Mouse (Mus musculus): ENCODE results near the gene Arfip1. TPM values are rescaled to one million over a fixed set of nuclear protein-coding genes. Genes with fewer than 3 reads are reported as not detected.
A peak's percentile ranks its signal among the peaks of the same experiment; 100 is the strongest.

Gene Arfip1
- polyA plus RNA-seq, 1 experiment from 2014 or later: 48.1 TPM

DNA sequence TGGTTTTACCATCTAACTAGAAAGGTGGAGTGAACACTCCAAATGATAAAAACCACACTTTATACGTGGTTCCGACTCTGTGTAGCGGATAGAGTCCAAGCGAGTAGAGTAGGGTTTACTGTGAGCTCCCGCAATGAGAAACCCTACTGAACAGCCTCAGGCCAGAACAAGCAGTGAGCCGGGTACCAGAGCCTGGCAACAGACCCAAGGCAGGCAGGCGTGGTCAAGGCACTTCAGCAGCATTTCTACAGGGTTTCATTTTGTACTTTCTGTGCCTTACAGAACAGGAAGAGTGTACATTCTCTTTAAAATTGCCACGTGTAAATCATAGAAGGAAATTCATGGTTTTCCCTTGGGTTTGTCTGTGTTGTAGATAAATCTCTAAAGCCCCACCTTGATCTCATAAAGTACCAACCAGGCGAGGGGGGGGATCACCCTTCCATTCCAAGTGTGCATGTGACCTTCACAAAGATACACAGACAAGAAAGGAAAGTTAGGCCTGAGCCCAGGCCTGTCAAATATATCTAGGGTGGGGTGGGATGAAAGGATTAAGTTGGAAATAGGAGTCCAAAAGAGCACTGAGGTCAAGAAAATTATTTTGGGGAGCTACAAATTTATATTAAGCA lies 19.6 kb upstream of the Arfip1 start:
- Histone ChIP-seq H3K27ac (no peak overlapping the region), H3K4me2 (no peak overlapping the region)
- no peak for ATAC-seq (replicated peaks; ENCODE audit: low FRiP score)

DNA sequence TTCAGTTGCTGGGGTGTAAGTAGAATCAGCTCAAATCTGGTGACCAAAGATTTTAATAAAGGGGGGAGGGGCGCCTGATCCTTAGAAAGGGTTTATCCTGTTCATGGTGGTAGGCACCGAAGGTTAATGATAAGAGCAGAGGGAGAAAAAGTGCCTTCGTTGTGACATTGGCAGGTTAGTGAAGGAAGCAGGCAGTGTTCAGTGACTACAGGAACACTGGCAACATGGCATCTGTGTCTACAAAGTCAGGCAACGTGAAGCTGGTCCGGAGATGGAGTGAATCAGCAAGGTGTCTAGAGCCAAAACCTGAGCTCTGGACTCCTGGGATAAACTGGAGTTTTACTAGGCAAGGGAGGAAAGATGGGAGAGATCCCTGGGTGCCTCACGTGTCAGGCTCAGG lies 16.3 kb upstream of the Arfip1 start:
- Histone ChIP-seq H3K4me1 (peaks cover 4% of the 10 kb centered on the region; the same call in 1 of the 2 replicates), H3K36me3 (no peaks in the 10 kb centered on the region), H3K27me3 (peaks cover 4% of the 10 kb centered on the region; the same call in 1 of the 2 replicates), H3K9ac (no peak overlapping the region), H3K9me3 (replicated peaks) (no peaks in the 10 kb centered on the region), H3K27ac (no peak overlapping the region), H3K4me3 (replicated peaks) (no peak overlapping the region), H3K4me2 (no peak overlapping the region)
- no peak for ATAC-seq (replicated peaks; ENCODE audit: low FRiP score)
- 87% methylated on average over 6 of the region's 6 CpGs for WGBS

More for the DNA sequence above, 19.6 kb upstream of the Arfip1 start:
- WGBS: 76% methylated on average over 9 of the region's 9 CpGs
- H3K9ac ChIP-seq: no peak overlapping the region
- no peaks in the 10 kb centered on the region for H3K36me3 ChIP-seq
- H3K4me1 ChIP-seq: no peaks in the 10 kb centered on the region
- H3K27me3 ChIP-seq: no peaks in the 10 kb centered on the region
- no peak overlapping the region for H3K4me3 ChIP-seq (replicated peaks)
- 0 out of 2 replicates have a peak, but pooled peaks cover 9% of the 10 kb centered on the region for H3K9me3 ChIP-seq (replicated peaks)

DNA sequence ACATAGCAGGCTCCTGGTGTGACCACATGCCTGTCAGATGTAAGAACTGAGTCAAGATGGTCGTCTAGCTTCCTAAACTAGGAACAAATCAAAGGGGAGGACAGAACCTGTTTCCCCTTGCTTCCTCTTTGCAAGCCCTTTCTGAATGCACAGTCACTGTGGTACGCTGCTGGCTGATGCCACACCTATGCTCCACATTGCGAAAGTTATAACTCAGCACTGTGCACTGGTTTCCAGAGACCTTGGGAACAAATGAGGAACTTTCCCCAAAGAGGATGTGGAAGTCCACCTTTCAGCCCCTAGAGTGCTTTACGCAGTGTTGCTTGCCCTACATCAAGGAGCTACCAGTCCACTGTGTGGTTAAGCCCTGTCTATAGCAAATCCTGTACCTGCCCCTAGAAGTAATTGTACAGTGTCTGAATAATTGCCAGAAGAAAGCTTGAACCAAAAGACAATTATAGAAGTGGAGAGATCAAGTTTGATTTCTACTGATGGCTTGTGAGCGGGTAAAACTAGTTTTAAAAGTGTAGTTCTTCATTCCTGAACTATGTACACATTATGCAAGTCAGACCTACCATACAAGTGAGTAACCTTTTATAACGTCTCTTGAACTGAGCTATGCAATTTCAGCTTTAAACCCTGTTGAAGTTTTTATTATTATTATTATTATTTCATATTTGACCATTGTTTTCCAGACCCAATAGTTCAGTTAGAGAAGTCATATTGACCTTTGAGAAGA lies 15.7 kb upstream of the Arfip1 start:
- Histone ChIP-seq H3K4me1 (peaks cover 4% of the 10 kb centered on the region; the same call in 1 of the 2 replicates), H3K27ac (no peak overlapping the region), H3K4me2 (no peak overlapping the region), H3K36me3 (no peaks in the 10 kb centered on the region), H3K27me3 (peaks cover 4% of the 10 kb centered on the region; the same call in 1 of the 2 replicates), H3K9me3 (replicated peaks) (no peaks in the 10 kb centered on the region), H3K4me3 (replicated peaks) (no peak overlapping the region), H3K9ac (no peak overlapping the region)
- no peak for ATAC-seq (replicated peaks; ENCODE audit: low FRiP score)
- 82% methylated on average over 6 of the region's 6 CpGs for WGBS

DNA sequence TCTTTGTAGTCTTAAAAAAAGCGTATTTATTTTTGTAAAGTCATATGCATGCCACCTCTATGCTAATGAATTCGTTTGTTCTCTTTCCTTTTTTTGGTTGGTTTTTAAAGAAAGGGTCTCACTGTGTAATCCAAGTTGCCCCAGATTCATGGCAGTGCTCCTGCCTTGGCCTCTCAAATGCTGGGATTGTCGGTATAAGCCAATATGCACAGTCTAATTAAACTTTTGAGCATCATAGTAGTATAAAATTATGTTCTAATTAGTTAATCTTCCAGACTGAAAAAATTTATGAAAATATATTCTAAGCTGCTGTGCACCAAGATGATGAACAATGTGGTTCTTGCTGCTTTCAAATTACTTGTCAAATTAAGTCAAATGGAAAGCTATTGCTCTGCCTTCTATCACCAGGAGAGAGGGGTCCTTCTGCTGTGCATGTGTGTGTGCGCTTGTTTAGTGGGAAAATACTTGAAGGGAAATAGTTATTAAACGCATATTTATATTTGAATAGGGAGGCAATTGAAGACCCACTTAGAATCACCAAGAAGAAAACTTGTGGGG lies 13.3 kb upstream of the Arfip1 start:
- H3K36me3 ChIP-seq: no peaks in the 10 kb centered on the region
- no peak for ATAC-seq (replicated peaks; ENCODE audit: low FRiP score)
- H3K27me3 ChIP-seq: peaks cover 4% of the 10 kb centered on the region; the same call in 1 of the 2 replicates
- peak overlapping the region; percentile 64 for H3K4me2 ChIP-seq
- H3K4me3 ChIP-seq (replicated peaks): peak overlapping the region; percentile 43
- H3K9me3 ChIP-seq (replicated peaks): no peaks in the 10 kb centered on the region
- peaks cover 4% of the 10 kb centered on the region; the same call in 1 of the 2 replicates for H3K4me1 ChIP-seq
- H3K27ac ChIP-seq: no peak overlapping the region
- H3K9ac ChIP-seq: no peak overlapping the region
- 44% methylated on average over 5 of the region's 5 CpGs for WGBS

DNA sequence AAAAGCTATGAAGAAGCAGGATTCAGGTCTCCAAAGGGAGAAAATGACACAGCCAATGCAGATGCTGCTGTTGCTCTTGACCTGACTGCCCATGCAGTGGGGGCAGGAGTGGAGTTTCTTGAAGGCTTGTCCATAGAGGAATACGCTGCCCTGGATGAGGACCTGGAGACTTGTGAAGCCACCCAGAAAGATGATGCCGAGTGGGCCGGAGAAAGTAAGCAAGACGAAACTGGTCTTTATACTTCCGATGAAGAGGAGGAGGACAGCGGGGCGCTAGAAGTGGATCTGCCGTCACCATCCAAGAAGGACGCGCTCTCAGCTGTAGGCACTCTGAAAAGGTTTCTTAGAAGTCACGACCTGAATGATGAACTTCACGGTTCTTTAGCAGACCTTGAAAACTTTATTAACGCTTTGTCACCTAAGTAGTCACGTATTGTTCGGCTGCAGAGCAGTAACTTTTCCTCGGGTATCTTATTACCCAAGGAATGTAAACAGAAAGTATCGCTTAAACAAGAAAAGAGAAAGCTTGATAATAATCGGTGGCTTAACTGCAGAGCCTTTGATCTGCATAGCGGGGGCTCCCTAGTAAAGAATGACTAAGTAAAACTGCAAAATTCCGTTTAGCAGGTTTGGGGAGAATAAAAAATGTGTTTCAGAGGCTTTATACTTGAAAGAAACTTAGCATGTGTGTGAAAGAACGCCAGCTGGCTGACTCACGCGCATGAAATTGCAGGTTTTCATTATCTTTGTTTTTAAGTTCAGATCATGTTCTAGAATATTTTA lies 12.7 kb upstream of the Arfip1 start:
- Histone ChIP-seq H3K36me3 (no peaks in the 10 kb centered on the region), H3K9ac (peak overlapping the region; percentile 32; the same call in 1 of the 2 replicates), H3K4me3 (replicated peaks) (peak overlapping the region; percentile 43), H3K4me2 (peak overlapping the region; percentile 64), H3K4me1 (peaks cover 4% of the 10 kb centered on the region; the same call in 1 of the 2 replicates), H3K27me3 (peaks cover 4% of the 10 kb centered on the region; the same call in 1 of the 2 replicates), H3K27ac (no peak overlapping the region), H3K9me3 (replicated peaks) (no peaks in the 10 kb centered on the region)
- WGBS: 5% methylated on average over 23 of the region's 23 CpGs
- ATAC-seq (replicated peaks; ENCODE audit: low FRiP score): no peak

DNA sequence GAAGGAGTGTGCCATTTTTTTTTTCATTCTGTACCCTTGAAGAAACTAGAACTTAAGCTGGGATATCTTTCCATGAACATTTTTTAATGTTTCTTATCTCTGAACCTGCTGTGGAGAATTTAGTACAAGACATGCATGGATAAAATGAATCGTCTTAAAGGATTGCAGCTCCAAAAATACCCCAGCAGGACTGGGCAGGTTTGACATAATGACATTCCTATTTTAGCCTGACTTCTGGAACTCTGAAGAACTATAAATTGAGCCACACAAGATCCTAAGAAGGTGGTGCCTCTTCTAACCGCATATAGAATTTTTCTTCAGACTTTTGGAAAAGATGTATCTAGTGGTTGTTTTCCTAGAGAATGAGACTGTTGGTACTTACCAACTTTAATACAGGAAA lies 10.8 kb upstream of the Arfip1 start, which contains the start of gene Tigd4:
Gene Tigd4 (plus strand): TSS at position 301 of the 400 bp plus-strand sequence.
- Histone ChIP-seq H3K4me3 (replicated peaks) (no peak within 1 kb of the TSS), H3K27me3 (peaks cover 4% of the 10 kb centered on the region; the same call in 1 of the 2 replicates), H3K4me1 (peaks cover 4% of the 10 kb centered on the region; the same call in 1 of the 2 replicates), H3K36me3 (no peaks in the 10 kb centered on the region), H3K9ac (no peak within 1 kb of the TSS), H3K4me2 (no peak within 1 kb of the TSS), H3K9me3 (replicated peaks) (no peaks in the 10 kb centered on the region), H3K27ac (no peak within 1 kb of the TSS)
- 88% methylated on average over 2 of the region's 2 CpGs for WGBS
- ATAC-seq (replicated peaks; ENCODE audit: low FRiP score): no peak

DNA sequence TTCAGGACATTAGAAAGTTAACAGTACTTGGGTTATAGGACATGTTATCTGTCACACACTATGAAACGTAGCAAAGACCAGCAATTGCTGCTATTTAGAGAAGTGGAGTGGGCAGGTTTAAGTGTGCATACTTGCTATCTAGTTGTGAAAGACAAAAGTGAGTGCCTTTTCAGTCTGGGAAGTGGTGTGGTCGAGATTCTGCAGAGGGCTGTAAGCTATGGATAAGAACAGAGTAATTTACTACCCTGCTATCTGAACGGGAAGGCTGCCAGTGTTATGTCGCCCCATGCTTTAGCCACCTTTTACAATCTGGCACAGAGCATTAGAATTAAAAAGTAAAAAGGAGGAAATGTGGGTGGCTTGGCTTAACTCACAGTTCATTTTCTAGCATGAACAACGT lies 4.3 kb upstream of the Arfip1 start:
- no peak overlapping the region for H3K4me2 ChIP-seq
- H3K36me3 ChIP-seq: no peaks in the 10 kb centered on the region
- H3K9ac ChIP-seq: no peak overlapping the region
- H3K9me3 ChIP-seq (replicated peaks): no peaks in the 10 kb centered on the region
- 0 out of 2 replicates have a peak, but pooled peaks cover 3% of the 10 kb centered on the region for H3K4me1 ChIP-seq
- H3K27ac ChIP-seq: no peak overlapping the region
- H3K27me3 ChIP-seq: no peaks in the 10 kb centered on the region
- no peak for ATAC-seq (replicated peaks; ENCODE audit: low FRiP score)
- no peak overlapping the region for H3K4me3 ChIP-seq (replicated peaks)
- WGBS: 45% methylated on average over 5 of the region's 5 CpGs

DNA sequence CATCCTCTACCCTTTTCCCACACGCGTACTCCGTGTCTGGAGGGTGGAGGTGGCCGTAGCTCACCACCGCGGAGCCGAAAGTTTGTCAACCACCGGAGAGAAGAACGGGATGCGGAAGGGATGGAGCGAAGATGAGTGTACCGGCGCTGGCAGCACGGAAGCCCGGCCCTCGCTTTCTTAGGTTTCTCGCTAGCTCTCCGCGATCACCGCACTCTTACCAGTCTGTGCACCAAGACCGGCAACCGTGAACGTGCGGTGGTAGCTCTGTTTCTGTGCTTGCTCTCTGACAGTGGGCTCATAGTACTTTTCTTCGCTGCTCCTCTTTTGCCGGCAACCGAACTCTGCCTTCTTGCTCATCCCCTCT lies 470 bp upstream of the Arfip1 start:
- H3K27me3 ChIP-seq: no peaks in the 10 kb centered on the region
- H3K9ac ChIP-seq: peak overlapping the region; percentile 76
- no peaks in the 10 kb centered on the region for H3K36me3 ChIP-seq
- H3K4me1 ChIP-seq: peaks cover 20% of the 10 kb centered on the region
- H3K9me3 ChIP-seq (replicated peaks): no peaks in the 10 kb centered on the region
- H3K27ac ChIP-seq: peak overlapping the region; percentile 97
- no peak for ATAC-seq (replicated peaks; ENCODE audit: low FRiP score)
- under 1% methylated on average over 23 of the region's 27 CpGs for WGBS
- H3K4me3 ChIP-seq (replicated peaks): peak overlapping the region; percentile 80
- peak overlapping the region; percentile 68 for H3K4me2 ChIP-seq

DNA sequence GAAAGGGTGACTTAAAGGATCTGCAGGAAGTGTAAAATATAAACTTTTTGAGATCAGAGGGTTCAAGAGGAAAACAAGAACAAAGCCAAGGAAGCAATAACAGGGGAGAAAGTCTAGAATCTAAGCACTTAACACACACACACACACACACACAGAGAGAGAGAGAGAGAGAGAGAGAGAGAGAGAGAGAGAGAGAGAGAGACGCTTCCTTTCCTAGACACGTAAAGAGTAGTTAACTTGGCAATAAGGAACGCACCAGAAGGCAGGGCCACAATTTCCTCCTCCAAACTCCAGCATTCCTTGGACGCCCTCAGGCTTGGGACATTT lies 766 bp downstream of the Arfip1 start:
- ATAC-seq (replicated peaks; ENCODE audit: low FRiP score): no peak
- peak overlapping the region; percentile 97 for H3K27ac ChIP-seq
- no peaks in the 10 kb centered on the region for H3K9me3 ChIP-seq (replicated peaks)
- H3K4me2 ChIP-seq: peak overlapping the region; percentile 68
- peaks cover 20% of the 10 kb centered on the region for H3K4me1 ChIP-seq
- H3K4me3 ChIP-seq (replicated peaks): peak overlapping the region; percentile 80
- H3K36me3 ChIP-seq: no peaks in the 10 kb centered on the region
- peak overlapping the region; percentile 76 for H3K9ac ChIP-seq
- 0% methylated on average over 4 of the region's 4 CpGs for WGBS
- no peaks in the 10 kb centered on the region for H3K27me3 ChIP-seq

DNA sequence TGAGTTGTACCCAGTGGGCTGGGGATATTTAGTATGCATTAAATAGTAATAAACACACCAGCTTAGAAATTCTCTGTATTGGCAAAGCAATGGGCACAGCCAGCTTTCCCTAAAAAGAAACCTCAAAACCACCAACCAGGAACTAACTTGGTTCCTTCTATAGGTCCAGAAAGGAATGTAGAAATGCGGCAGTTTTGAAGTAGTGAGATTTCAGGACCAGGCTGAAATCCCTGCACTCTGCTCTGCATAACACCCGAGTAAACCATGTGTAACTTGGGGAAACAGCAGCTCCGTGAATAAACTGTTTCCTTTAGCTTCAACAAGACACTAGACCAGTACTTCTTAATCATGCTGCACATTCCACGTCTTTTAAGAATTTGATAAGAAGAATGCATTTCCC lies 1.7 kb downstream of the Arfip1 start:
- H3K4me1 ChIP-seq: peaks cover 24% of the 10 kb centered on the region
- H3K9me3 ChIP-seq (replicated peaks): no peaks in the 10 kb centered on the region
- H3K4me3 ChIP-seq (replicated peaks): peak overlapping the region; percentile 80
- WGBS: 34% methylated on average over 4 of the region's 4 CpGs
- no peaks in the 10 kb centered on the region for H3K27me3 ChIP-seq
- no peak for ATAC-seq (replicated peaks; ENCODE audit: low FRiP score)
- H3K9ac ChIP-seq: peak overlapping the region; percentile 76; the same call in 1 of the 2 replicates
- no peaks in the 10 kb centered on the region for H3K36me3 ChIP-seq
- H3K4me2 ChIP-seq: peak overlapping the region; percentile 68
- no peak overlapping the region; the same call in 1 of the 2 replicates for H3K27ac ChIP-seq

DNA sequence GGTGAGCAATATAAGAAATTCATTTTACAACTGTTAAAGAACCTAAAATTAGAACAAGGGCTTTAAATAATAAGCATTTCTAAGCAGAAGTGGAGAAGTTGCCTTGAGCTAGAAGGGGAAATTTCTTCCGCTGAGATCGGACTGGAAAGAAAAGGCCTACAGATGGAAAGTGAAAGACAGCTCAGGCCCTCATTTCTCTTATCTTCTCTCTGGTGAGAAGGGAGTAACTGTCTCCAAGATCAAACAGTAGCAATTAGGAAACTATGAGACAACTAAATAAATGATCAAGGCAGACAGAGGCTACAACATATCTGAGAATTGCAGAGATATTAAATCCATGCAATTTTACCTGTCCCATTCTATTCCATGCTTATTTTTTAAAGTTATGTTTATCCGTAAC lies 11.9 kb downstream of the Arfip1 start:
- Histone ChIP-seq H3K9ac (no peak overlapping the region), H3K36me3 (no peaks in the 10 kb centered on the region), H3K9me3 (replicated peaks) (no peaks in the 10 kb centered on the region), H3K4me1 (peaks cover 11% of the 10 kb centered on the region; the same call in 1 of the 2 replicates), H3K4me2 (no peak overlapping the region), H3K4me3 (replicated peaks) (no peak overlapping the region), H3K27ac (no peak overlapping the region), H3K27me3 (no peaks in the 10 kb centered on the region)
- no peak for ATAC-seq (replicated peaks; ENCODE audit: low FRiP score)
- 85% methylated on average over 3 of the region's 3 CpGs for WGBS
